Mouse (Mus musculus) limb, embryonic 14.5 days (tissue): ENCODE measurements around the gene Dock7. TPM values are rescaled to one million over a fixed set of nuclear protein-coding genes. Genes with fewer than 3 reads are reported as not detected.

Source experiments
- ATAC-seq: fragments of 200-750 bp; cut with Nextera tagmentation; 2 replicates; pipeline ENCODE4 v1.8.0; 2017; ENCODE audit warnings: low read depth, moderate number of reproducible peaks, moderate TSS enrichment; ENCODE audit not compliant: low FRiP score
- DNase-seq: peaks from one replicate; pipeline ENCODE4 v3.0.0-alpha.2; 2015; ENCODE audit warnings: low spot score
- H3K27ac ChIP-seq: fragments of 300-500 bp; sonication (generic); replicated peaks from 2 replicates; pipeline ENCODE4 v1.5.1; 2014; ENCODE audit warnings: low read depth, mild to moderate bottlenecking, low read length, moderate library complexity, mixed read lengths
- H3K27me3 ChIP-seq: fragments of 300-500 bp; sonication (generic); 2 replicates; pipeline ENCODE4 v1.6.1; 2014; ENCODE audit warnings: low read length, mixed read lengths; ENCODE audit not compliant: control insufficient read depth, insufficient read depth
- H3K36me3 ChIP-seq: fragments of 300-500 bp; sonication (generic); 2 replicates; pipeline ENCODE4 v1.6.1; 2014; ENCODE audit warnings: mild to moderate bottlenecking, low read length, moderate library complexity, mixed read lengths; ENCODE audit not compliant: control insufficient read depth, insufficient read depth
- H3K4me1 ChIP-seq: fragments of 300-500 bp; sonication (generic); 2 replicates; pipeline ENCODE4 v1.6.1; 2014; ENCODE audit warnings: antibody characterized with exemption, low read length, mixed read lengths; ENCODE audit not compliant: control insufficient read depth, insufficient read depth
- H3K4me2 ChIP-seq: fragments of 300-500 bp; sonication (generic); replicated peaks from 2 replicates; pipeline ENCODE4 v1.6.1; 2014; ENCODE audit warnings: low read depth, mild to moderate bottlenecking, low read length, moderate library complexity; ENCODE audit not compliant: severe bottlenecking
- H3K4me3 ChIP-seq: fragments of 300-500 bp; sonication (generic); replicated peaks from 2 replicates; pipeline ENCODE4 v1.5.1; 2014; ENCODE audit warnings: low read length
- H3K9ac ChIP-seq: fragments of 300-500 bp; sonication (generic); 2 replicates; pipeline ENCODE4 v1.6.1; 2014; ENCODE audit warnings: mild to moderate bottlenecking, low read depth, low read length, moderate library complexity; ENCODE audit not compliant: severe bottlenecking
- H3K9me3 ChIP-seq: fragments of 300-500 bp; sonication (generic); 2 replicates; pipeline ENCODE4 v1.6.1; 2016; ENCODE audit warnings: low read length; ENCODE audit not compliant: control insufficient read depth
- POLR2A ChIP-seq: fragments of 200-500 bp; IDR thresholded peaks from 2 replicates; pipeline ENCODE4 v1.8.0; 2012; ENCODE audit warnings: inconsistent platforms, mild to moderate bottlenecking, moderate library complexity, borderline replicate concordance; ENCODE audit not compliant: insufficient read depth, insufficient read length; ENCODE audit errors: extremely low read depth
- WGBS: fragments of 180-500 bp; shearing (Covaris S2); extraction: QIAGEN DNeasy Blood & Tissue Kit; methylation state at CpG from one replicate; pipeline ENCODE4 v1.1.7; 2014; 5-methylcytosine and 5-hydroxymethylcytosine counted together
- polyA plus RNA-seq, 2 experiments: library from polyadenylated mRNA; depleted of rRNA in 1 of 2; stranded (reverse) in 1 of 2; unstranded in 1 of 2; fragments of >200 nt; fragmentation: Nextera tagmentation in 1 of 2; extraction: Ambion mirVana in 1 of 2; gene quantifications; 2 replicates each; pipeline versions ENCODE4 v1.2.1 to v1.2.3; 2012 to 2014

The Dock7 gene
- polyA plus RNA-seq, 2 experiments = 73.2 to 154 TPM

DNA sequence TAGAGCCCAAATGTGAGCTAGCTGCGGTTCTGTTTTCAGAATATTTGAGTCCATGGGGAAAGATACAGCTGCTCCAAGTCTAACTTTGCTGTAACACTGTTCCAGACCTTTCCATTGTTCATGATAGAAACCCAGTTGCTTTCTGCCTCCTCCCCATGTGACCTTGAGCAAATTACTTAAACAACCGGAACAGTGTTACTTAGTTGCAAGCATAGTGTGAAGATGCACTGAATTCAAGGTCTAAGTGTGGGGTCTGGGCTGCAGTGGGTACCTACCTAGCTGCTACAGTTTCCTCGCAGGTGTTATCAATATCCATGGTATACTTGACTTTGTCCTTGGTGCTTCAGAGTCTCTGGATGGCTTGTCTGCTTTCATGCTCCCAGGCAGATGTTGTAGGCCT, 1.3 kb upstream of the Dock7 start:
- Histone ChIP-seq H3K36me3 (no peaks in the 10 kb centered on the region), H3K4me3 (no peak overlapping the region), H3K9ac (no peak overlapping the region), H3K9me3 (no peaks in the 10 kb centered on the region), H3K4me1 (peaks cover 17% of the 10 kb centered on the region), H3K27ac (no peak overlapping the region), H3K4me2 (no peak overlapping the region), H3K27me3 (no peaks in the 10 kb centered on the region)
- no peak for TF ChIP-seq POLR2A
- DNase-seq (no peak), ATAC-seq (no peak)
- 69% methylated on average over 3 of the region's 3 CpGs for WGBS

DNA sequence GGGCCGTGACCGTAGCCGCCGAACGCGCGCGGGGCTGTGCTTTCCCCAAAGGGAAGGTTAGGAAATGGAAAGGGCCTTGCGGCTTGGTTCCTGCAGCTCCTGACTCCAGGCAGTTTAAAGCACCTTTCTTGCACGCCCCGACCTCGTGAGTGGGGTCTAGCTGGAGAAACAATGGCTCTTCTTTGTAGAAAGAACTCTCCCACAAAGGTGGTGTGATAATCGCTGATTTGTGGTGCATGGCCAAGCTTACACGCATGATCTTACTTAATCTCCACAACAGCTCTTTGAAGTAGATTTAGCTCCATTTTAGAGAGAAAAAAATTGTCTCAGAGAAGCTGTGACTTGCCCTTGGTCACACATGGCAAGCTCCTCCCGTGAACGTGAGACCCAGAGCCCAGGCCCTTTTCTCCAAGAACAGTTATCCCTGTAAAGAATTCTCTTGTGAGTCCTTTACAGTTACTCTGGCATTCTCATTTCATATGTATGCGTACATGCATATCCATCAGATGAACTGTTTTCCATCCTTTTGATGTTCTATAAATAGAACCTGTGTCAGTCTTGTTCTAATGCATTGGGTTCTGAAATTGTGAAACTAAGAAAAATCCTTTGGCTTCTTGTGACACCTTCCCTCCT, 524 bp upstream of the Dock7 start:
- Histone ChIP-seq H3K36me3 (no peaks in the 10 kb centered on the region), H3K9me3 (no peaks in the 10 kb centered on the region), H3K27me3 (no peaks in the 10 kb centered on the region), H3K4me1 (peaks cover 25% of the 10 kb centered on the region), H3K9ac (peak overlapping the region; percentile 98), H3K4me2 (peak overlapping the region; percentile 81), H3K4me3 (peak overlapping the region; percentile 92), H3K27ac (peak overlapping the region; percentile 85)
- DNase-seq = no peak
- TF ChIP-seq POLR2A = no peak
- under 1% methylated on average over 17 of the region's 17 CpGs for WGBS
- ATAC-seq = peak; percentile 49

DNA sequence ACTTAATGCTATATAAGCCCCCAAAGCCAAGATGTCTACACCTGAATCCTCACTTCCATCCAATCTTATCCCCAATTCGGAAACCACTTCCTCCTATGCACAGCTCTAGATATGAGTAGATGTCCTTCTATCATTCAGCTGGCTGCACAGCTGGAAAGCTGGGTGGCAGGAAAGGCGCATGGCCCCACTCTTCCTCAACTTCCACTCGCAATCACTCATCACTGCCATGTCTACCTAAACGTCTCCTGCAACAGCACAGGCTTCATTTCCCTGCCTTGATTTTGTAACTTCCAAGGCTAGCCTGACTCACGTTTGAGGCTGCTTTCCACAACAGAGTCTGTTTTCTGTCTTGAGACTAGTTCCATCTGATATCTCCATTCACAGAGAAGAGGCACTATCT, 1.7 kb downstream of the Dock7 start:
- 48% methylated on average over 5 of the region's 5 CpGs for WGBS
- Histone ChIP-seq H3K4me1 (peaks cover 31% of the 10 kb centered on the region), H3K36me3 (no peaks in the 10 kb centered on the region), H3K27me3 (no peaks in the 10 kb centered on the region), H3K9ac (no peak overlapping the region), H3K4me2 (peak overlapping the region; percentile 81), H3K9me3 (no peaks in the 10 kb centered on the region), H3K4me3 (peak overlapping the region; percentile 92), H3K27ac (no peak overlapping the region)
- ATAC-seq (no peak), DNase-seq (no peak)
- no peak for TF ChIP-seq POLR2A

DNA sequence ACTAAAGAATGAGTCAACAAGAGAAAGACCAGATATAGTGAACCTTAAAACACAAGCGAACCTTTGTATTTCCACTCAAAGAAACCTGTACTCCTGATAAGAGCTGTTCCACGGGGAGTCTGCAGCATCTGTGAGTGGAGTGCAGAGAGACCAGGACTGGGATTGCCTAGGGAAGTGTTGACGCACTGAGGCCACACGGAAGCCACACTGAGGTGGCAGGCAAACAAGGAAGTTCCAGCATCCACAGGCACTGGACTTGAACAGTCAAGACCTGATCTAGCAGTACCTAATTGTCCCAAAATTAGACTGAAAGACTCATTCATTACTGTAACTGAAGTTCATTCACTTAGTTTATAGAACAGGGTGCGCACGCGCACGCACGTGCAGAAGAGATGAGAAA, 4.9 kb downstream of the Dock7 start:
- DNase-seq (no peak), ATAC-seq (no peak)
- H3K4me2 ChIP-seq = no peak overlapping the region
- no peak overlapping the region for H3K9ac ChIP-seq
- no peaks in the 10 kb centered on the region for H3K36me3 ChIP-seq
- H3K4me1 ChIP-seq = peaks cover 33% of the 10 kb centered on the region
- no peaks in the 10 kb centered on the region for H3K27me3 ChIP-seq
- H3K9me3 ChIP-seq = no peaks in the 10 kb centered on the region
- H3K27ac ChIP-seq = no peak overlapping the region
- TF ChIP-seq POLR2A = no peak
- 74% methylated on average over 9 of the region's 9 CpGs for WGBS
- no peak overlapping the region for H3K4me3 ChIP-seq

DNA sequence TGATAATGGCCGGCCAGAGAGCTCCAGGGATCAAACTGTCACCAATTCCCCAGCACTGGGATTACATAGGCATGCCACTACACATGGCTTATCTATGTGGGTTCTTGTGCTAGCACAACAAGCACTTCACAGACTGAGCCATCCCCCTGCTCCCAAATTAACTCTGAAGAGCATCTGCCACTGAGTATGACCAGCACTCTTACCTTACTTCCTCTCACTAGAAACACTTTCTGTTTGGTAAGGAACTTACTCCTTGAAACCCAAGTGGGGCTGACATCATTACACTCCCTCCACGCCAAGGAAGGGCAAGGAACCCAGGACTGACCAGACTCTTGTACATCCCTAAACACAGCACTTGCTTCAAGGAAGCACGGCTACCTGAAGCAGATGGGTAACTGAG, 9.0 kb downstream of the Dock7 start:
- ATAC-seq (no peak), DNase-seq (no peak)
- Histone ChIP-seq H3K27me3 (no peaks in the 10 kb centered on the region), H3K4me2 (no peak overlapping the region), H3K4me1 (peaks cover 23% of the 10 kb centered on the region), H3K36me3 (no peaks in the 10 kb centered on the region), H3K4me3 (no peak overlapping the region), H3K27ac (no peak overlapping the region), H3K9me3 (no peaks in the 10 kb centered on the region), H3K9ac (no peak overlapping the region)
- no peak for TF ChIP-seq POLR2A
- WGBS = 75% methylated on average over 3 of the region's 3 CpGs

DNA sequence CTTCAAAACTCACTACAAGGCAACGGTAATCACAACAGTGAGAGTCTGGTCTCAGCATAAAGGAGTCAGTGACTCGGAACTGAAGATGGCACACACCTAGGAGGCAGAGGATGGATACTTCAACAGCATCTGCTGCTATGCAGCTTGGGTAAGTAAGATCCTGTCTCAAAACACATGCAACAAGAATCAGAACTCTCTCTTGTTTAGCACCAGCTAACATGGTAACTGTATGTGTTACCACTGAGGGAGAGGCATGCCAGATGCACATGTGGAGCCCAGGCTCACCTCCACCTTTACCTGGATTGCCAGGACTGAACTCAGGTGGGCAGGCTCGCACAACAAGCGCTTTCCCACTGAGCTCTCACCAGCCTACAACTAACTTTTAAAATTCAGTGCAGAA, 11.9 kb downstream of the Dock7 start:
- 87% methylated on average over 4 of the region's 4 CpGs for WGBS
- no peak for TF ChIP-seq POLR2A

More for the DNA sequence above, 11.9 kb downstream of the Dock7 start:
- Histone ChIP-seq H3K9me3 (no peaks in the 10 kb centered on the region), H3K27me3 (no peaks in the 10 kb centered on the region), H3K9ac (no peak overlapping the region), H3K4me2 (no peak overlapping the region), H3K36me3 (no peaks in the 10 kb centered on the region), H3K27ac (no peak overlapping the region), H3K4me3 (no peak overlapping the region), H3K4me1 (peaks cover 11% of the 10 kb centered on the region; the same call in 1 of the 2 replicates)
- DNase-seq (no peak), ATAC-seq (no peak)
